In genomic region chr14:101931448-101931750, GRCm38 (mm10) we compare ENCODE assay signal across 15 mouse cellular contexts.
"Had no signal": no experiment of that assay in that cellular context is flagged by ENCODE, and none has a peak within 500 bp of the region (broad histone marks: within the 10 kb centered on the region; RNA-seq: fewer than 3 reads in every experiment).

No protein-coding gene starts in this region.

- H3K4me3 ChIP-seq: limb, embryonic 13.5 days; midbrain, embryonic 13.5 days had no signal

- H3K27me3 ChIP-seq: limb, embryonic 13.5 days; midbrain, embryonic 13.5 days had no signal

- ATAC-seq: intestine, embryonic 16.5 days; liver, postnatal 0 days; lung, postnatal 0 days; midbrain, embryonic 13.5 days had no signal

- H3K36me3 ChIP-seq: midbrain, embryonic 13.5 days had no signal

- H3K4me2 ChIP-seq: limb, embryonic 13.5 days; lung, embryonic 14.5 days; midbrain, embryonic 13.5 days had no signal

- H3K9ac ChIP-seq: limb, embryonic 13.5 days; liver, embryonic 14.5 days; liver, postnatal 0 days; lung, embryonic 14.5 days; midbrain, embryonic 13.5 days had no signal

- H3K9me3 ChIP-seq: limb, embryonic 13.5 days; midbrain, embryonic 13.5 days had no signal

- DNase-seq: kidney, adult 18-20 months; kidney, adult 9 months; liver; liver, postnatal 0 days; lung, embryonic 14.5 days; thymus, adult 2 months; thymus, postnatal 14 days; thymus, postnatal 4 days had no signal

- H3K27ac ChIP-seq: kidney, postnatal 0 days; limb, embryonic 13.5 days; liver, embryonic 14.5 days; macrophage; midbrain, embryonic 13.5 days had no signal
